Mouse (Mus musculus): ENCODE results near the gene Dnajb3. TPM values are rescaled to one million over a fixed set of nuclear protein-coding genes. Genes with fewer than 3 reads are reported as not detected.

Gene Dnajb3
- polyA plus RNA-seq, 1 experiment = 1.3 TPM

Other genes with a start within 250 kb of the Dnajb3 start
- 19.4 and 23.5 TPM in 2 replicates for gene Usp40, start 197.2 kb downstream of the Dnajb3 start, polyA plus RNA-seq (2012; rRNA removed)
- gene Ugt1a10, start 150.4 kb downstream of the Dnajb3 start, polyA plus RNA-seq (2012; rRNA removed) = 0.16 TPM in 1 of 2 replicates, not detected in the other
- not detected in 2 replicates for gene Ugt1a9, start 135.0 kb downstream of the Dnajb3 start, polyA plus RNA-seq (2012; rRNA removed)
- gene Ugt1a8, start 118.0 kb downstream of the Dnajb3 start, polyA plus RNA-seq (2012; rRNA removed) = not detected in 2 replicates
- gene Ugt1a7c, start 110.7 kb downstream of the Dnajb3 start, polyA plus RNA-seq (2012; rRNA removed) = 96.6 and 98.2 TPM in 2 replicates
- gene Ugt1a6b, start 102.5 kb downstream of the Dnajb3 start, polyA plus RNA-seq (2012; rRNA removed) = 30.4 and 31.7 TPM in 2 replicates
- gene Ugt1a6a, start 71.0 kb downstream of the Dnajb3 start, polyA plus RNA-seq (2012; rRNA removed) = 361 and 412 TPM in 2 replicates
- 2.3 and 5.1 TPM in 2 replicates for gene Ugt1a5, start 39.8 kb downstream of the Dnajb3 start, polyA plus RNA-seq (2012; rRNA removed)
- gene Ugt1a2, start 5.2 kb downstream of the Dnajb3 start, polyA plus RNA-seq (2012; rRNA removed) = 0.77 and 1.6 TPM in 2 replicates
- 9.0 and 11.0 TPM in 2 replicates for gene Ugt1a1, start 6.2 kb upstream of the Dnajb3 start, polyA plus RNA-seq (2012; rRNA removed)
- 0.24 and 0.29 TPM in 2 replicates for gene Mroh2a, start 21.2 kb upstream of the Dnajb3 start, polyA plus RNA-seq (2012; rRNA removed)
- gene Hjurp, start 71.9 kb upstream of the Dnajb3 start, polyA plus RNA-seq (2012; rRNA removed) = 62.9 and 67.6 TPM in 2 replicates
- not detected in 2 replicates for gene Trpm8, start 71.9 kb upstream of the Dnajb3 start, polyA plus RNA-seq (2012; rRNA removed)
- 0.13 TPM in 1 of 2 replicates, not detected in the other for gene Spp2, start 201.2 kb upstream of the Dnajb3 start, polyA plus RNA-seq (2012; rRNA removed)

Measured in urinary bladder, adult 2 months (tissue).